ENCODE assay signal across 8 mouse cellular contexts in genomic region chrX:141723936-141724335, GRCm38 (mm10). TPM values are rescaled to one million over a fixed set of nuclear protein-coding genes. Genes with fewer than 3 reads are reported as not detected.
DNase-seq lines count a peak whose midpoint lies in the region; ATAC-seq and TF ChIP-seq lines count a peak whose summit lies in the region.
"Had no signal": no experiment of that assay in that cellular context is flagged by ENCODE, and none has a peak within 500 bp of the region (broad histone marks: within the 10 kb centered on the region; RNA-seq: fewer than 3 reads in every experiment).

No protein-coding gene starts in this region.

- peak overlapping the region; percentile 80 for H3K4me3 ChIP-seq in E14TG2a.4 (replicated peaks; ENCODE audit: low read length)
- peak overlapping the region; percentile 42 for H3K4me3 ChIP-seq in hindbrain, embryonic 12.5 days
- no peak overlapping the region; the same call in 1 of the 2 replicates for H3K4me3 ChIP-seq in liver, embryonic 11.5 days (ENCODE audit: low read depth, low read length)

- DNase-seq in WW6 (ENCODE audit: low read depth, low spot score), result peak; percentile 5
- peak; percentile 31 for DNase-seq in liver, embryonic 11.5 days (ENCODE audit: low spot score)
- no peak for DNase-seq in frontal cortex, postnatal 25 days (ENCODE audit: low spot score in 2 of 2)
- DNase-seq in cerebellum, postnatal 36 days, result no peak
- no peak for DNase-seq in thymus, postnatal 0 days (ENCODE audit: low spot score)

- no peaks in the 10 kb centered on the region for H3K36me3 ChIP-seq in E14TG2a.4 (ENCODE audit: insufficient read depth, low read length)
- H3K36me3 ChIP-seq in hindbrain, embryonic 12.5 days, result no peaks in the 10 kb centered on the region
- no peaks in the 10 kb centered on the region for H3K36me3 ChIP-seq in liver, embryonic 11.5 days (ENCODE audit: control insufficient read depth, insufficient read depth, low read length)

- no peaks in the 10 kb centered on the region for H3K9me3 ChIP-seq in E14TG2a.4 (ENCODE audit: low read length)
- H3K9me3 ChIP-seq in hindbrain, embryonic 12.5 days (replicated peaks), result no peaks in the 10 kb centered on the region
- H3K9me3 ChIP-seq in liver, embryonic 11.5 days (ENCODE audit: control insufficient read depth, low read length), result no peaks in the 10 kb centered on the region

- peak overlapping the region; percentile 61 for H3K4me2 ChIP-seq in hindbrain, embryonic 12.5 days (replicated peaks)
- peak overlapping the region; percentile 62 for H3K4me2 ChIP-seq in liver, embryonic 11.5 days

- no peak overlapping the region for H3K9ac ChIP-seq in hindbrain, embryonic 12.5 days
- H3K9ac ChIP-seq in liver, embryonic 11.5 days (ENCODE audit: low read depth, low read length), result no peak overlapping the region
- H3K9ac ChIP-seq: liver, embryonic 14.5 days had no signal

- WGBS in hindbrain, embryonic 12.5 days, result 14% methylated on average over 16 of the region's 16 CpGs
- WGBS in liver, embryonic 11.5 days, result 17% methylated on average over 16 of the region's 16 CpGs

- TF ChIP-seq CTCF in E14TG2a.4 (conservative IDR thresholded peaks at IDR 0.05; ENCODE audit: low read length), result 0 out of 2 replicates have a peak, but pooled peaks have one; percentile 3

- no peak overlapping the region for H3K27ac ChIP-seq in hindbrain, embryonic 12.5 days
- H3K27ac ChIP-seq in liver, embryonic 11.5 days (ENCODE audit: low read depth, low read length), result no peak overlapping the region
- H3K27ac ChIP-seq: liver, embryonic 14.5 days had no signal

- no peak for ATAC-seq in hindbrain, embryonic 12.5 days (ENCODE audit: low FRiP score)
- no peak for ATAC-seq in liver, embryonic 11.5 days (replicated peaks; ENCODE audit: low FRiP score)

- H3K27me3 ChIP-seq in E14TG2a.4 (ENCODE audit: insufficient read depth, low read length), result peaks cover 48% of the 10 kb centered on the region
- peaks cover 77% of the 10 kb centered on the region for H3K27me3 ChIP-seq in hindbrain, embryonic 12.5 days
- peaks cover 69% of the 10 kb centered on the region for H3K27me3 ChIP-seq in liver, embryonic 11.5 days (replicated peaks; ENCODE audit: control insufficient read depth, insufficient read depth, low read length)

- H3K4me1 ChIP-seq in E14TG2a.4 (replicated peaks; ENCODE audit: low read depth, low read length), result peaks cover 14% of the 10 kb centered on the region; the same call in 1 of the 2 replicates
- no peaks in the 10 kb centered on the region for H3K4me1 ChIP-seq in hindbrain, embryonic 12.5 days
- H3K4me1 ChIP-seq in liver, embryonic 11.5 days (replicated peaks; ENCODE audit: control insufficient read depth, insufficient read depth, low read length), result no peaks in the 10 kb centered on the region

RNA-seq across cellular contexts. Expression of gene Irs4, which starts 1.1 kb away (rescaled TPM):
- 0.68 and 1.1 TPM in 2 replicates for polyA plus RNA-seq in hindbrain, embryonic 12.5 days (2016; fragmentation: Nextera tagmentation; extraction: Ambion mirVana)
- 0.13 TPM in 1 of 2 replicates, not detected in the other for polyA plus RNA-seq in liver, embryonic 11.5 days (2014; fragmentation: Nextera tagmentation; extraction: Ambion mirVana)
- not detected in 2 replicates for polyA plus RNA-seq in thymus, postnatal 0 days (2015; fragmentation: Nextera tagmentation; extraction: Ambion mirVana)
- polyA plus RNA-seq: liver, embryonic 14.5 days had no signal

Comparison
In these comparisons a context has a peak if more than half of its experiments do, and no peak if none do; other contexts are left out.
1. DNase-seq: peak in WW6 (single experiment) and liver, embryonic 11.5 days (single experiment); none in frontal cortex, postnatal 25 days (0 of 2), cerebellum, postnatal 36 days (0 of 2) and thymus, postnatal 0 days (single experiment).